Mouse (Mus musculus) heart, postnatal 0 days (tissue): Measurements from ENCODE around the gene Ccdc34.

Experiments
- CTCF ChIP-seq: IDR thresholded peaks from 2 replicates; pipeline ENCODE4 v1.5.1; 2016; ENCODE audit warnings: antibody characterized with exemption, control low read depth, low read depth
- EP300 ChIP-seq: IDR thresholded peaks from 2 replicates; pipeline ENCODE4 v1.6.1; 2016; ENCODE audit warnings: antibody characterized with exemption, low read depth

GRCm38 (mm10) chr2:109985560-109985959 is 32.1 kb upstream of the Ccdc34 start:
- TF ChIP-seq CTCF (no peak), EP300 (no peak)
